Mouse (Mus musculus) G1E (cell line): ENCODE results near the gene Papss1. TPM values are rescaled to one million over a fixed set of nuclear protein-coding genes. Genes with fewer than 3 reads are reported as not detected.
A peak's percentile ranks its signal among the peaks of the same experiment; 100 is the strongest.

Source experiments
- ATAC-seq: 2 replicates; pipeline ENCODE4 v1.8.0; 2016; ENCODE audit warnings: mild to moderate bottlenecking; ENCODE audit not compliant: insufficient number of reproducible peaks, poor library complexity, low FRiP score, severe bottlenecking; ENCODE audit errors: extremely low read depth
- DNase-seq: peaks from one replicate; pipeline ENCODE4 v3.0.0; 2012; ENCODE audit warnings: low spot score
- H3K27me3 ChIP-seq: 2 replicates; pipeline ENCODE4 v1.6.1; 2012; ENCODE audit warnings: mild to moderate bottlenecking, low read length, inconsistent platforms; ENCODE audit not compliant: insufficient read depth
- H3K36me3 ChIP-seq: replicated peaks from 2 replicates; pipeline ENCODE3; 2012; ENCODE audit warnings: mild to moderate bottlenecking, inconsistent platforms
- H3K4me1 ChIP-seq: 2 replicates; pipeline ENCODE4 v1.6.1; 2012; ENCODE audit warnings: low read depth, low read length, inconsistent platforms, mixed read lengths; ENCODE audit not compliant: insufficient read depth
- H3K4me3 ChIP-seq: 2 replicates; pipeline ENCODE4 v1.5.1; 2012; ENCODE audit warnings: low read depth, mild to moderate bottlenecking, inconsistent platforms, low read length, moderate library complexity, mixed read lengths
- H3K9me3 ChIP-seq: replicated peaks from 2 replicates; pipeline ENCODE4 v1.6.1; 2012; ENCODE audit warnings: inconsistent platforms
- CTCF ChIP-seq: IDR thresholded peaks from 2 replicates; pipeline ENCODE4 v1.5.1; 2012; ENCODE audit warnings: low read depth, low read length, inconsistent platforms, mixed read lengths
- GATA1 ChIP-seq: IDR thresholded peaks from 2 replicates; pipeline ENCODE4 v1.6.1; 2012; ENCODE audit warnings: borderline replicate concordance, low read length, inconsistent platforms, mixed read lengths
- GATA2 ChIP-seq: IDR thresholded peaks from 2 replicates; pipeline ENCODE4 v1.6.1; 2012; ENCODE audit warnings: low read depth, low read length, inconsistent platforms, borderline replicate concordance
- POLR2AphosphoS5 ChIP-seq: IDR thresholded peaks from 2 replicates; pipeline ENCODE4 v1.6.1; 2012; ENCODE audit warnings: low read depth, low read length, inconsistent platforms; ENCODE audit not compliant: insufficient replicate concordance
- TAL1 ChIP-seq: conservative IDR thresholded peaks from 2 replicates; pipeline ENCODE4 v1.6.1; 2012; ENCODE audit warnings: low read depth, low read length, inconsistent platforms, mixed read lengths
- polyA plus RNA-seq: library from polyadenylated mRNA; stranded (reverse); fragments of >175 nt; gene quantifications from 2 replicates; pipeline ENCODE4 v1.2.3, GENCODE M21; 2012
- total RNA-seq, 2 experiments: library from RNA; stranded (forward) in 1 of 2; stranded (reverse) in 1 of 2; fragments of 200-1000 nt in 1 of 2; fragments of >200 nt in 1 of 2; fragmentation: Nextera tagmentation in 1 of 2; gene quantifications; 2 replicates each; pipeline ENCODE4 v1.2.3; 2014 to 2017

Gene Papss1
- total RNA-seq (2014; fragmentation: Nextera tagmentation) (26.4 and 28.2 TPM in 2 replicates), total RNA-seq (2017) (47.7 and 51.7 TPM in 2 replicates), polyA plus RNA-seq (16.7 and 33.4 TPM in 2 replicates)

DNA sequence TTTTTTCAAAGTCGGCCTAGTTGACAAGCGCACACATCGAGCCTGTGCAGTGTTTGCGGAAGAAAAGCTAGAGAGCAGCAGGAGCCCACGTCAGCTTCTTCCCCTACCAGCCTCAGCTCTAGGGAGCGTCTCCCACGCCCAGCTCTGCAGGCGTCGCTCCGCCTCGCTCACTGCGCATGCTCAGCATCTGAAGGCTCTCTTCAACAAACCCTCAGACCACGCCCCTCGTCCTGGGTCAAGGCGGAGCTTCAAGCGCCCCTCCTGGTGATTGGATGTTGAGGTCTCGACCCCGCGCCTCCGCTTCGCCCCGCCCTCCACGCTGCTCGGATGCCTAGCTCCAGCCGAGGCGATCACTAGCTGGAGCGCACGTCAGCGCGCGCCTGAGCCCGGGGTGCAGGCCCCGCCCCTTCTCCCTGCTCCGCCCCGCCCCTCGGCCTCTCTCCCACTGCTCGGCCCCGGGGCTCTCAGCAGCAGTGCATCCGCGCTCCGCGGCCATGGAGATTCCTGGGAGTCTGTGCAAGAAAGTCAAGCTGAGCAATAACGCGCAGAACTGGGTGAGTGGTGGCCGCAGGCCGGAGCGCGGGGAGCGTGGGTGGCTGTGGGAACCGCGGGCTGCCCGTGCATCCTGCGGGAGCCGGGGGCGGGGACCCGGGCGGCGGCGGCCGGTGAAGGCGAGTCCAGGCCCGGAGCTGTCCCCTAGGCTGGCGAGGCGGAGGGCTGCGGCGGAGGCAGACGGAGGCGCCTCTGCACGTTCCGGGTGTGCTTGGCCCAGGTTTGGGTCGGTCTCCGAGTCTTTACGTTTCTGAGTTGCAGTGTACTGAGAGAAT lies at the start of gene Papss1:
TSS of gene Papss1 (plus strand) at position 339 of the 827 bp plus-strand sequence.
- Histone ChIP-seq H3K4me1 (peaks cover 34% of the 10 kb centered on the region), H3K9me3 (no peaks in the 10 kb centered on the region), H3K4me3 (peak within 1 kb of the TSS; percentile 85), H3K36me3 (peaks cover 7% of the 10 kb centered on the region), H3K27me3 (no peaks in the 10 kb centered on the region)
- TF ChIP-seq GATA2 (no peak), TAL1 (no peak), CTCF (no peak), POLR2AphosphoS5 (no peak), GATA1 (no peak)
- ATAC-seq (peak; percentile 97), DNase-seq (peak; percentile 98)

DNA sequence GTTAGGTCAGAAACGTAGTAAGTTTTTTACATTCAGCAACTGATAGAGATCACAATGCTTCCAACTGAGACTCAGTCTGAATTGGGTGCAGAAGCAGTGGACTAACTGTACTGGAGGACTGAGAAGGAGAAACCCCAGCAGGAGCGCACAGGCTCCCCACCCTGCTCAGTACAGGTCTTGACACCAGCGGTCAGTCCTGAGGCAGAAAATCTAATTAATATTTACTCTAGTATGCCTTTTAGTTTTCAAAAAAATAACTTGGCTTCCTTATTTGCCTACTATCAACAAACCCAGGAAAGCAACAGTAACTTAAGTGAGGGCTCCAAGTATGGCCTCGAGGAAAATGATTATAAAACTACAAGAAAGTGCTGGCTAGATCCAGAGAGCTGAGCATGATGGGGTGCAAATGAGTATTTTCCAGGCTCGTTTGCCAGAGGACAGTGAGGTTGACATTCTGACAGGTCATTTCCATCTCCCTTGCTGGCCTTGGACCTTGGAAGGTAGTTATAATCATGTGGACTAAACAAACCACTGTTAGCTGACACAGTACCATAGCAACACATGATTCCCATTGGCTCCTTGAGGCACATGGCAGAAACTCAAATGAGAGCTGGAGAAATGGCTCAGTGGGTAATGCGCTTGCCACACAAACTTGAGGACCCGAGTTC lies 48.1 kb upstream of the Papss1 start:
- DNase-seq (no peak), ATAC-seq (no peak)
- H3K4me3 ChIP-seq: no peak overlapping the region
- peaks cover 17% of the 10 kb centered on the region for H3K9me3 ChIP-seq
- no peak for TF ChIP-seq GATA1
- TF ChIP-seq POLR2AphosphoS5: no peak
- TF ChIP-seq CTCF: no peak
- TF ChIP-seq TAL1: no peak
- TF ChIP-seq GATA2: no peak
- H3K36me3 ChIP-seq: no peaks in the 10 kb centered on the region
- H3K4me1 ChIP-seq: no peaks in the 10 kb centered on the region
- H3K27me3 ChIP-seq: no peaks in the 10 kb centered on the region

DNA sequence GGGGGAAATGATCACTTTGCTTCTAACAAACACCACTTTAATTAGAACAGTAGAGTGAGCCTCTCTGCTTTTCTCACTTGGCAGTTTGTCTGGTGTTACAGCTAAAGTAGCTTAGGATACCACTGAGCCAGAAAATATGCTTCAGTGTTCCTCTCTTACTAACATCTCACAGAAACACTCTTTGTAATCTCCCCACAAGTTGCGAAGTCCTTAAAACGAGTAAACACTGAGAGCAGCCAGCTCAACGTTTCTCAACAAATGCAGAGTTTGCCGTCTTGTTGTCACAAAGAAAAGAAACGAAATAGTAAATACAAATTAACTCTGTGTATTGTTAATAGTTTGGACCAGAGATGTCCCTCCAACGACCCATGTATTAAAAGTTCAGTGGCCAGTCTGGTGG lies 46.8 kb upstream of the Papss1 start:
- no peak for ATAC-seq
- TF ChIP-seq TAL1: no peak
- TF ChIP-seq POLR2AphosphoS5: no peak
- no peak for TF ChIP-seq CTCF
- TF ChIP-seq GATA1: no peak
- TF ChIP-seq GATA2: no peak
- H3K4me3 ChIP-seq: no peak overlapping the region
- H3K36me3 ChIP-seq: no peaks in the 10 kb centered on the region
- DNase-seq: no peak
- peaks cover 11% of the 10 kb centered on the region for H3K9me3 ChIP-seq
- H3K4me1 ChIP-seq: no peaks in the 10 kb centered on the region
- H3K27me3 ChIP-seq: no peaks in the 10 kb centered on the region

DNA sequence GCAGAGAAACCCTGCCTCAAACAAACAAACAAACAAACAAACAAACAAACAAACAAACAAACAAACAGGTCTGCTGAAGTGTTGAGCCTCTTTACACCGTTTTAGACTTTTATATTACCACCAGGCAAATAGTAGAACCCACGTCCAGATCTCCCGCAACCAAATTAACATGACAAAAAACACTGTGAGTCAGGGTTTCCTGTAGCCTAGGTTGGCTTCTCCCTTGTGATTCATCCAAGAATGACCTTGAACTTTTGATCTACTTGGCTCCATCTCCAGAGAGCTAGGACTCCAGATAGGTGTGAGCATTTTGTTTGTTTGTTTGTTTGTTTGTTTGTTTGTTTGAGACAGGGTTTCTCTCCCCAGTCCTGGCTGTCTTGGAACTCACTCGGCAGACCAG lies 43.4 kb upstream of the Papss1 start:
- H3K4me1 ChIP-seq: no peaks in the 10 kb centered on the region
- H3K36me3 ChIP-seq: no peaks in the 10 kb centered on the region
- DNase-seq: no peak
- H3K9me3 ChIP-seq: peaks cover 8% of the 10 kb centered on the region
- H3K27me3 ChIP-seq: no peaks in the 10 kb centered on the region
- no peak for TF ChIP-seq CTCF
- no peak for TF ChIP-seq POLR2AphosphoS5
- TF ChIP-seq GATA2: no peak
- TF ChIP-seq TAL1: no peak
- no peak for TF ChIP-seq GATA1
- H3K4me3 ChIP-seq: no peak overlapping the region
- no peak for ATAC-seq

DNA sequence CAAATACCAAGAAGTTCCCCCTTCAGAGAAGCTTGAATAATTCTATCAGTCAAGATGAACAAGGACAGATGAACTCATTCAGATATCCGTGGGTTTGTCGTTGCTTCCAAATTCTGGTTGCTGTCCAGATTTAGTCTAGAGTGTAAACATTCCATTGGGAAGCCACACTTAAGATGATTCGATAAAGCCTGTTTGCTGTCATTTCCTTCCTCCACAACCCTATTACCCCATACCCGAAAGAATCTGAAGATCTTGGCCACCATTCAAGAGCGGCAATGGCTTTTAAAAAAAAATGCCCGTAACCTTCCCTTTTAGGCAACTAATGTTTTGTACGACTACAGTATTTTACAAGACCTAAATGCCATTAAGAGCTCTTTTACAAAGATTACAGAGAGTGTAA lies 42.3 kb upstream of the Papss1 start:
- Histone ChIP-seq H3K4me3 (no peak overlapping the region), H3K27me3 (no peaks in the 10 kb centered on the region), H3K36me3 (no peaks in the 10 kb centered on the region), H3K9me3 (peaks cover 8% of the 10 kb centered on the region; the same call in 1 of the 2 replicates), H3K4me1 (no peaks in the 10 kb centered on the region)
- DNase-seq: no peak
- ATAC-seq: no peak
- TF ChIP-seq GATA2 (no peak), GATA1 (no peak), TAL1 (no peak), POLR2AphosphoS5 (no peak), CTCF (no peak)

DNA sequence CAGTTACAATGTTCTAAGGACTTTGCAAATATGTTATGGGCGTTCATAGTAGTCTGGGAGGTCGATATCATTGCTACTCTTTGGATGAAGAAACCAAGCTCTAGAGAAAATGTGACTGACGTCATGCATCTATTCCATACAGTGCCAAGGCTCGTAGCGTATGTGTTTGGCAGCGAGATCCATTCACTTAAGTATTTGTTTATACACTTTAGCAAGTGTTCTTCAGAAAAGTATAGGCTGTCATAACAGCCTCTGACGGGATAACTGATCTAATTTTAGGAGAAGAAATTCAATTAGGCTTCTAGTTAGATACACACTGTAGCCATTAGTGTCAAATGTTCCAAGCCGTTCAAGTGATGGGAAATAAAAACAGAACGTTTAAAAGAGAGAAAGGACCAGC lies 40.8 kb upstream of the Papss1 start:
- ATAC-seq (no peak), DNase-seq (no peak)
- H3K36me3 ChIP-seq: no peaks in the 10 kb centered on the region
- no peaks in the 10 kb centered on the region for H3K4me1 ChIP-seq
- peaks cover 4% of the 10 kb centered on the region; the same call in 1 of the 2 replicates for H3K9me3 ChIP-seq
- no peaks in the 10 kb centered on the region for H3K27me3 ChIP-seq
- H3K4me3 ChIP-seq: no peak overlapping the region
- no peak for TF ChIP-seq GATA2
- TF ChIP-seq TAL1: no peak
- no peak for TF ChIP-seq POLR2AphosphoS5
- no peak for TF ChIP-seq GATA1
- no peak for TF ChIP-seq CTCF
